Mouse (Mus musculus) embryonic stem cell, embryonic (primary cell): ENCODE results near the gene Slfnl1.

Source experiments
- CTCF ChIA-PET, 4 experiments: fragments of 300-600 bp in 2 of 4; fragments of 350-600 bp in 2 of 4; sonication (Branson Sonifier 250); formaldehyde crosslinking; loops; one replicate each; lab custom pipeline; 2022; ENCODE audit warnings: inconsistent platforms in 2 of 4; lab: Charles Lee
- POLR2A ChIA-PET, 4 experiments: fragments of 300-600 bp in 2 of 4; fragments of 350-600 bp in 2 of 4; sonication (Branson Sonifier 250); formaldehyde crosslinking; loops; one replicate each; lab custom pipeline; 2022; ENCODE audit warnings: antibody characterized with exemption in 4 of 4, inconsistent platforms in 1 of 4; lab: Charles Lee

The Slfnl1 gene

DNA sequence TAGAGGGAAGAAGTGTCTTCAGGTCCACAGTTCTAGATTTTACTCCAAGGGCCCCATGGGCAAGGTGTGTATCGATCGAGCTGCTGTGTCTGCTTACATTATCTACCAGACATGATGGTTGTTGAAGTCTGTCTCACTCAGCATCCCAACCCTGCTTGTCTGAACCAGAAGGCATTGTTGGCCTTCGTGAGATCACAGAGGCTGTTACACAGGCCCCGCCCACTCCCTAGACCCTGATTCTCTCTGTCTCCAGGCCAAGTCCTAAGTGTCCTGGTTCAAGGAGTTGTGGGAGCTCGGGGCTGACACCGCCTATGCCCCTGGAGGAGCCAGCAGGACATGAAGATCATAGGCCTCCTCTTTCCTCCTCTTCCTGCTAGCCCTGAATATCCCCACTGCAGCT is at the start of gene Slfnl1:
Gene Slfnl1 (plus strand): TSS at position 246 of the 400 bp plus-strand sequence.
- ChIA-PET POLR2A (interaction anchor here in 2 of 4 experiments (0.9 to 1.7 kb wide), 3 partner anchors 9 to 38 kb away, joined by 3 to 6 read pairs (median 3); partner anchors contain the start of gene Ctps (in 1 of the 2)), CTCF (interaction anchor here in 1 of 4 experiments (0.5 kb wide), 1 partner anchor 66 kb away, joined by 3 read pairs; no protein-coding TSS in a partner anchor)

DNA sequence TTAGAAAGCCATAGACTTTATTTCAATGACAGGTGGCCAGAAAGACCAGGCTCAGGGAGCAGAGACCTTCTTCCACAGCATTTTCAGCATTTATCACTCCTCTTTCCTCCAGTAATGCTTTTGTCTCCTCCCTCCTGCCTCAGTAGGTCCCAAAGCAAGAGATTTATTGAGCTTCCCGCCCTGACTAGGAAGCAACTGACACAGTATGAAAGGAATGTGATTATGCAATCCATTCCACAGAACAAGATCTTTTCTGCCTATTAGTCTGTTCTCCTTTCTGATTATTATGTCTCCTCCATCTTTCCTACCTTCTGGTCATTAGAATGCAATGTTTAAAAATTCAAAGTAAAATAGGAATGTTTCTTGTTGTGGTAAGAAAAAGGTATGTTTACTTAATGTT is 44.3 kb upstream of the Slfnl1 start:
- POLR2A ChIA-PET, result interaction anchor here in 1 of 4 experiments (1.5 kb wide), 1 partner anchor 15 kb away, joined by 4 read pairs; no protein-coding TSS in a partner anchor
- CTCF ChIA-PET, result no interaction called here

DNA sequence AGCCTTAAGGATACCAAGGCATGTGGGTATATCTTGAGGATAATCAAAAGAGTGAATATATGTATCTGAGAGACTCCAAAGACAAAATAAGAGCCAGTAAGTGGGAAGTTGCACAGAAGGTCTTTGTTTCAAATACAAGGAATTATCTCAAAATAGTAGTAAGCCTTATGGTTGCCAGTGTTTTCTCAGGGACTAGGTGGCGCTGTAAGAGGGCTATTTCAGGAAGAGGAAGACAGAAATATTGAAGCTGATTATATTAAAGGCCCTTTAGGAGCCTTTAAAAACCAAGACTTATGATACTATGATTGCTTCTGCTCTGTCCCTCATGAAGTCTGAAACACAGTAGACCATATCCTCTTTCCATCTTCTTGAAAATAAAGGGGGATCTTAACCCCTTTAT is 25.1 kb upstream of the Slfnl1 start:
- ChIA-PET POLR2A (interaction anchor here in 1 of 4 experiments (0.7 to 1.5 kb wide), 4 partner anchors 10 to 290 kb away, joined by 3 read pairs; no protein-coding TSS in a partner anchor), CTCF (interaction anchor here in 2 of 4 experiments (0.6 to 1.5 kb wide), 5 partner anchors 10 to 171 kb away, joined by 3 to 5 read pairs (median 3); no protein-coding TSS in a partner anchor)

DNA sequence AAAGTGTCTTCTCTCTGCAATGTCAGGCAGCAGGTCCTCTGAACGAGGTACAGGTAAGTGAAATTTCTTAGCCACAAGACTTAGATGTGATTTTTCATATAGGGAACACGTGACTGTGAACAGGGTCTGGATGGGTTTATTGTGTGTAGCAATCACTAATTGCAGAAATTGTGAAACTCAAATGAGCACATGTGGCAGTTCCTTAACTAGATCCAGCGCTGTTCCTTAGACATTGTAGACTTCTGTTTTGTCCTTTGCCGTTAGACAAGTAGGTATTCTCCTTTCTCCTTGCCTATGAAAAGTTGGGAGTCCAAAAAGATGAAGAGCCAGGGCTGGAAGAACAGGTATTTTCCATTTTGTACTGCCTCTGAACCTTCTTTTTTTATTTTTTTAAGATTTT is 20.8 kb upstream of the Slfnl1 start:
- CTCF ChIA-PET, result no interaction called here
- POLR2A ChIA-PET, result interaction anchor here in 1 of 4 experiments (0.6 kb wide), 3 partner anchors 86 to 154 kb away, joined by 3 to 5 read pairs (median 3); partner anchors contain the start of gene Scmh1

DNA sequence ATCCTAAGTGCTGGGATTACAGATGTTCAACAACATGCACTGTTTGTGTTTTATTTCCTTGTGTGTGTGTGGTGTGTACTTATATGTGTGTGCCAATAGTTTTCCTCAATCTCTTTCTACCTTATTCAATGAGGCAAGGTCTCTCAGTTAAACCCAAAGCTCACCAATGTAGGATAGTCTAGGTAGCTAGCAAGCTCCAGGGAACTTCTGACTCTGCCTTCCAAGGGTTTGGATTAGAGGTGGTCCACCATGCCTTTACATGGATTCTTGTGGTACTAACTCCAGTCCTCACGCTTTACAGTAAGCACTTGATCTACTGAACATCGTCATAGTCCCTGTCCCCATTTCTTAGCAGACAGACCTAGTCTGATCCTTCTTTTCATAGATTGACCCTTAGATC is 17.7 kb upstream of the Slfnl1 start:
- CTCF ChIA-PET, result no interaction called here
- POLR2A ChIA-PET, result no interaction called here

DNA sequence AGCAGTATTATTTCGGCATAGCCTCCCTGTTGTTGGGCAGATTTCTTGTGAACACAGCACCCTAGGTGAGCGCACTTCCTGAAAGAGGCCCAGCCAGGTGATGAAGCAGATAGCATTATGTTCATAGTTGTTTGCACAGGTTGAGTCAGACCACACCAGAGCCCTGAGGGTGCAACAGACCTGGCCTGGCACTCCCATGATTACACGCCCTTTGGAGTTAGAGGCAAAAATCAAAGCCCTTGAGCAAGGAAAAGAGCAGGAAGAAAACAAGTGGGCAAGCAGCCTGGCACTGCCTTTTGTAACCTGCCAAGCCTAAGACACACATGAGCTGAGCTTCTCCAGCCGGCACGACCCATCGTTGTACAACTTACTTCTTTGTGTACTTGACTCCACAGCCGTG is 15.5 kb upstream of the Slfnl1 start:
- ChIA-PET CTCF (interaction anchor here in 1 of 4 experiments (1.1 to 1.3 kb wide), 2 partner anchors 9 to 166 kb away, joined by 4 read pairs; no protein-coding TSS in a partner anchor), POLR2A (interaction anchor here in 2 of 4 experiments (1.0 to 2.7 kb wide), 3 partner anchors 53 to 149 kb away, joined by 3 to 13 read pairs (median 12); partner anchors contain the start of genes Ctps (in 2 of the 2) and Cited4 (in 1 of the 2))

DNA sequence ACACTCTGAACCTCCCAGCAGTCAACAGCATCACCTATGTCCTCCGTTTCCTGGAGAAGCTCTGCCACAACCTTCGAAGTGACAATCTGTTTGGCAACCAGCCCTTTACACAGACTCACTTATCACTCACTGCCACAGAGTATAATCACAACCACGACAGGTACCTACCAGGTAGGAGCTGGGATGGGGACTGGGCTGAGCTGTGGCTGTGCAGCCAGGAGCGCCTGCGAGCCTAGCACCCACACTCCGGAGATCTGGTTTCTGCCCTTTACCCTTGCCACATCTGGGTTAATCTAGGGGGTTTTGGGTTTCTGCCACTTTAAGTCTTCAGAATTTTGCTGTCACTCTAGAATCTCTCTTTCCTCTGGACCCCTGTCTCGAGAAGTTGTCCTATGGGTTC is 15.1 kb upstream of the Slfnl1 start:
- POLR2A ChIA-PET, result interaction anchor here in 3 of 4 experiments (1.0 to 2.7 kb wide), 6 partner anchors 10 to 149 kb away, joined by 3 to 13 read pairs (median 4); partner anchors contain the start of genes Ctps (in 3 of the 3) and Cited4 (in 1 of the 3)
- CTCF ChIA-PET, result interaction anchor here in 1 of 4 experiments (1.1 to 1.3 kb wide), 2 partner anchors 10 to 165 kb away, joined by 4 read pairs; no protein-coding TSS in a partner anchor

DNA sequence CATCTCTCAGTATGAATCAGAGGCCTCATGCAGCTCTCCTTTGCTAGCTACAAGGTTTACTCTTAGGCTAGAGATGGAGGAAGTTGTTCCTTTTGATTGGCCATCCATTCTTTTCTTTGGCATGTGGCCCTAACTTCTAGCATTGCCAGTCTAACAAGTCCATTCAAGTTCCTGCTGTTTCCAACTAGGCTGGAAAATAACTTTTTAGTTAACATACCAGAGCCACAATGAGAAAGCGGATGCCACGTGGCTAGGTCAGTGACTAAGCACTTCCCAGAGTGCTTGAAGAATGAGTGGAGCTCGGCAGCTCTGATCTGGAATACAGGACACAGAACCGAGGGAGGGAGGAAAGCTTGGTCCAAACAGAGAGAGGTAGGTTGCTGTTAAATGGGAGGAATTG is 14.7 kb upstream of the Slfnl1 start:
- POLR2A ChIA-PET, result interaction anchor here in 3 of 4 experiments (0.6 to 2.7 kb wide), 9 partner anchors 10 to 149 kb away, joined by 3 to 13 read pairs (median 4); partner anchors contain the start of genes Ctps (in 3 of the 3) and Cited4 (in 1 of the 3)
- CTCF ChIA-PET, result interaction anchor here in 2 of 4 experiments (1.1 to 1.3 kb wide), 3 partner anchors 10 to 165 kb away, joined by 3 to 4 read pairs (median 4); no protein-coding TSS in a partner anchor

DNA sequence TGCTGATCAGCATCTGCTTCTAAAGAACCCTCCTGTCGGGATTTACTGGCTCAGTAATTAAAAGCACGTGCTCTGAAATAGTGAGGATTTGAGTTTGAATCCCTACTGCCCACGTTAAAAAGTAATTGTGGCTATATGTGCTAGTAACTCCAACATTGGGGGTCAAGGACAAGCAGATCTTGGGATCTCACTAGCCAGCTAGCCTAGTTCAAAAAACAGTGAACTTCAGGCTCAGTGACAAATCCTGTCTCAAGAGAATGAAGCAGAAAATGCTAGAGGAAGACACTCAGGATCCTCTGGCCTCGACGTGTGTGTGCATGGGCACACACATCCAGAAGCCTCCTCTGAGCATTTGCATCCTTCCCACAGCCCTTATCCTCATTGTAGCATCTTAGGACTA is 10.3 kb upstream of the Slfnl1 start:
- CTCF ChIA-PET, result interaction anchor here in 1 of 4 experiments (0.6 kb wide), 1 partner anchor 50 kb away, joined by 3 read pairs; no protein-coding TSS in a partner anchor
- POLR2A ChIA-PET, result interaction anchor here in 2 of 4 experiments (0.6 to 1.9 kb wide), 2 partner anchors 9 to 67 kb away, joined by 3 to 6 read pairs; no protein-coding TSS in a partner anchor

DNA sequence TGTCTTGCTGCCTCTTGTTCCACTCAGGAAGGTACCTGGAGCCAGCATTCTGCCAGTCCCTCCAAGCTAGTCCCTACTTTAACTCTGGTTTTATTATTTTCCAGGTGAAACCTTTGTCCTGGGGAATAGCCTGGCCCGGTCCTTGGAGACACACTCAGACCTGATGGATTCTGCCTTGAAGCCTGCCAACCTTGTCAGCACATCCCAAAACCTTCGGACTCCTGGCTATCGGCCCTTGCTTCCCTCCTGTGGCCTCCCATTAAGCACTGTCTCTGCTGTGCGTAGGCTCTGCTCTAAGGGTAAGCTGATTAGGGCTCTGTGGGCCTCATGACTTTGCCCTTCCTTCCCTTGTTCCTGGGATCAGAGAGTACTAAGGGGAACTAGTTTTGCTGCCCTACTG is 9.7 kb upstream of the Slfnl1 start:
- ChIA-PET CTCF (interaction anchor here in 1 of 4 experiments (0.6 kb wide), 1 partner anchor 51 kb away, joined by 3 read pairs; no protein-coding TSS in a partner anchor), POLR2A (interaction anchor here in 1 of 4 experiments (0.6 kb wide), 1 partner anchor 68 kb away, joined by 3 read pairs; no protein-coding TSS in a partner anchor)

DNA sequence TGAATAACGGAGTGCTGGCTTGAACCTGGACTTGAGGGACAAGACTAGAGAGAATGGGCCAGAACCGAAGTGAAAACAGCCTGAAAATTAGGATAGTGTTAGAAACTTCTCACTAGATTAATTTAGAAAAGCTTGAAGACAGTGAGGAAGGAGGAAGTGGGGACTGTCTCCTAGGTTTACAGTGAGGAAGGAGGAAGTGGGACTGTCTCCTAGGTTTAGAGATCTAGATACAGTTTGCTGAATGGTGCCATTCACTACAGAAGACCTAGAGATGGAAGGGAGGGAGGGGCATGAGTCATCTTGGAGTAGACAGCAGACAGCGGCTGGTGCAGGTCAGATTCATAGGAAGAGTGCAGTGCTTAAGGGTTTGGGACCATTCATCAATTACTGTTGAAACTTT is 8.9 kb upstream of the Slfnl1 start:
- ChIA-PET POLR2A (no interaction called here), CTCF (no interaction called here)

DNA sequence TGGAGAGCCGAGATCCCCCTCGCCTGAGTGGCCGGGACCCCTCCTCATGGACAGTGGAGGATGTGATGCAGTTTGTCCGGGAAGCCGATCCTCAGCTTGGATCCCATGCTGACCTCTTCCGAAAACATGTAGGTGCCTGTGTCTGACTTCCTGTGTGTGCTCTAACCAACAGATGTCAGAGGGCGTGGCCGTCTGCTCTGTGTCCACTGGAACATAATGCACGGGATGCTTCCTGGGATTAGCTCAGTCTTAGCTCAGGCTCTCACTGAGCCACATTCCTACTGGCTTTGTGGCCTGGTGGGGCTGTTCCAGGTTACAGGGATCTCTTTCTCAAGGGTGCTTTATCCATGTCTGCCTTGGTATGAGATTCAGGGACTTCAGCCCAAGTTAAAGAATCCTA is 3.9 kb upstream of the Slfnl1 start:
- POLR2A ChIA-PET, result interaction anchor here in 2 of 4 experiments (1.4 to 2.4 kb wide), 2 partner anchors 41 kb away, joined by 3 to 7 read pairs; no protein-coding TSS in a partner anchor

DNA sequence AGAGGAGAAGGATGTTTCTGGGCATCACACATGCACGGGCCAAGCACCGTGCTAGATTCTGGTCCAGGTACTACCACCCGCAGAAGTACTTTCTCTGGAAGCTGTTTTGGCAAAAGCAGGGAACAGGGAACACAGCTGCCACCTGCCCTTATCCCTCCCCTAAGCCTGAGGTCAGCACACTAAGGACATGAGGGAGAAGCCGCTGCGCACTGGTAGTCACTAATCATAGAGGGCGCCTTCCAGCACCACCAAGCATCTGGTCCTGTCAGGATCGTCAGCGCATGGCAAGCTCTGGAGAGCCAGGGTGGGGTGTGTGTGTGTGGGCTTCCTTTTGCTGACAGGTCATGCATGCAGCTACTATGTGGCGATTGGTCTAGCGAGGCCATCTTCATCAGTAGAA is 6.6 kb downstream of the Slfnl1 start:
- ChIA-PET CTCF (interaction anchor here in 1 of 4 experiments (0.6 to 1.1 kb wide), 2 partner anchors 143 to 309 kb away, joined by 3 read pairs; no protein-coding TSS in a partner anchor), POLR2A (interaction anchor here in 3 of 4 experiments (0.8 to 1.7 kb wide), 7 partner anchors 12 to 127 kb away, joined by 3 to 12 read pairs (median 3); partner anchors contain the start of gene Ctps (in 2 of the 3))

More for the DNA sequence above, 3.9 kb upstream of the Slfnl1 start:
- CTCF ChIA-PET, result interaction anchor here in 2 of 4 experiments (0.5 to 0.6 kb wide), 2 partner anchors 35 to 276 kb away, joined by 4 to 7 read pairs; no protein-coding TSS in a partner anchor

DNA sequence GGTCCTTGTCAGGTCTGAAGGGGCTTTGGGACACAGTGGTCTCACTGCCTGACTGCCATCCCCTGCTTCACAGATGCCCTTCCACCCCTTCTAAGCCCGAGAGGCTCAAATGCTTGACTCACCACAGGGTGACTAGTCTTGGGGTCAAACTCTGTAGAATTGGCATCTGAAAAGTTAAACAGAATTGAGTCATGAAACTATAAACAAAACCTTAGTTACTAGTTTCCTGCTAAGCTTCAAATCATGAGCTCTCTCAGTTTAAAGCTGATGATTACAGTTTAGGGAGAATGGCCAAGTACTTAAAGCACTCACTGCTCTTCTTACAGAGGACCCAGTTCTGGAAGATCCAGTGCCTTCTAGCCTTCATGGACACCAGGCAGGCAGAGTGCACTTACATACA is 12.9 kb downstream of the Slfnl1 start:
- ChIA-PET POLR2A (interaction anchor here in 3 of 4 experiments (0.6 to 4.3 kb wide), 9 partner anchors 8 to 138 kb away, joined by 3 to 15 read pairs (median 4); partner anchors contain the start of genes Ctps (in 2 of the 3) and Cited4 (in 1 of the 3)), CTCF (interaction anchor here in 1 of 4 experiments (0.6 kb wide), 1 partner anchor 440 kb away, joined by 3 read pairs; no protein-coding TSS in a partner anchor)

DNA sequence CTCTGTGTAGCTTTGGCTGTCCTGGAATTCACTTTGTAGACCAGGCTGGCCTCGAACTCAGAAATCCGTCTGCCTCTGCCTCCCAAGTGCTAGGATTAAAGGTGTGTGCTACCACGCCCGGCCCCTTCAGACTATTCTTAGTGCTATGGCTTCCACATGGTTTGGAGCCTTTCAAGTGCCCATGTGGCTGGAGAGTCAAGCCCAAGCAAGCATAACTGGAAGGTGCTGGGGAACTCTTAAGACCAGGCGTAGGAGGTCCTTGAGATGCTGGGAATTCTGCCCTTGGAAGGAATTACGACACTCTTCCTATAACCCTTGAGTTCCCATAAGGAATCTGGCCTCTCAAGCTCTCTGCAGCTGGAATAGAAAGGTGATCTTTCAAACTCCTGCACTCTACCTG is 24.6 kb downstream of the Slfnl1 start:
- ChIA-PET POLR2A (interaction anchor here in 1 of 4 experiments (2.2 to 3.7 kb wide), 3 partner anchors 11 to 13 kb away, joined by 4 to 29 read pairs (median 14); partner anchors contain the start of gene Ctps), CTCF (no interaction called here)

DNA sequence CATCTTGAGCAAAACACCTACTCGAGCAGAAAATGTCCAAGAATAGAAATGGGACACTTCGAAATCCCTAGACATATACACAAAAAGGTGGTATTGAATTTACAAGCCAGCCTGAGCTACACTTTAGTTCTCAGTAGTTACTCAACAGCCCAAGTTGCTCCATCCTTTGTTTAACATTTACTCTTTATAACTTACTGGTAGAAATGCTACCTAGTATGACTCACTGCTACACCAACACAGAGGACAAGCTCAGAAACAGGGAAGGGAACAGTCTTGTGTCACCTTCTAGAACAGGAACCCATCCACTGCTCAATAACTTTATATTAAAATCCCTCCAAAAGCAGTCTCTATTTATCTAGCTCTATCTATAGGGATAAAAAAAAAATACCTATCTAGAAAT is 33.7 kb downstream of the Slfnl1 start:
- ChIA-PET POLR2A (interaction anchor here in 2 of 4 experiments (0.6 to 4.3 kb wide), 4 partner anchors 10 to 101 kb away, joined by 3 to 19 read pairs (median 4); partner anchors contain the start of gene Cited4 (in 1 of the 2)), CTCF (interaction anchor here in 1 of 4 experiments (1.5 kb wide), 1 partner anchor 24 kb away, joined by 3 read pairs; no protein-coding TSS in a partner anchor)

DNA sequence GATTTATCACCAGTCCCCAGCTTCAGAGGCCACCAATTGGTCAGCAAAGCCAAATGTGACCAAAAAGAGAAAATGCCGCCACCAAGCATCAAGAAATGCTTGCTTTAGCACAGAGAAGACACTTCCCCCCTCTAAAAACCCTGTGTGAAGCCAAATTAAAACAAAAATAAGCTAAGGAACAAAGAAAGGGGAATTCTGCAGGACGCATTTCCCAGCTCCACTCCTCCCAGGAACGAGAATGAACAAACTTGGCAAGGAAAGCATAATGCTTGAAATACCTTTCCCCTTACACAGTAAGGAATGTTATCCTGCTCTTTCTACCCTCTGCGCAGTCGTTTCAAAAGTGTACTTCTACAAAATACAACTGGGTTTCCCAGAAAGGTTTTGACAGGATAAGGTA is 36.0 kb downstream of the Slfnl1 start:
- ChIA-PET CTCF (no interaction called here), POLR2A (interaction anchor here in 2 of 4 experiments (3.2 to 4.8 kb wide), 3 partner anchors 10 to 100 kb away, joined by 23 to 70 read pairs (median 29); partner anchors contain the start of gene Cited4 (in 1 of the 2))

DNA sequence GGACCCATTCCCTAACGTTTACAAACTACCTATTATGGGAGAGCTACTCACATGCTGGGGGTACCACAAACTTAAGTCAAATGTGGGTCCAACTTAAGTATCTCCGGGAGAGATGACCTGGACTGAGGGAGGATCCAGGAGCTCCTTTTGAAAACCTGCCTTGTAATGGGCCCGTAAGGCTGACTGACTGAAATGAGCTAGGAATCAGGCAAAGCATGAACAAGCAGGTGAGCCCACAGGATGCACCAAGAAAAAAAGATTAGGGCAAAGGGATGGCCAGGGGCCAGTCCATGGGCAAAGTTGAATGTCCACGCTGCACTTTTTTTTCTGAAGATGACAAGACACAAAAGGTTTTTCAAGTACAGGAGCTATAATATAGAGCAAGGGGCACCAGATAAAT is 37.0 kb downstream of the Slfnl1 start:
- ChIA-PET CTCF (interaction anchor here in 2 of 4 experiments (1.1 to 2.8 kb wide), 7 partner anchors 12 to 460 kb away, joined by 3 to 9 read pairs (median 5); no protein-coding TSS in a partner anchor), POLR2A (interaction anchor here (0.6 to 4.8 kb wide), 70 partner anchors 8 to 1329 kb away, joined by 3 to 70 read pairs (median 4); partner anchors contain the start of genes Cited4 (in 3 of the 4), Exo5 (in 1 of the 4), Foxo6 (in 1 of the 4) and Slfnl1 (in 1 of the 4))
